Mouse (Mus musculus): ENCODE measurements around the gene Wdr13.

The Wdr13 gene

DNA sequence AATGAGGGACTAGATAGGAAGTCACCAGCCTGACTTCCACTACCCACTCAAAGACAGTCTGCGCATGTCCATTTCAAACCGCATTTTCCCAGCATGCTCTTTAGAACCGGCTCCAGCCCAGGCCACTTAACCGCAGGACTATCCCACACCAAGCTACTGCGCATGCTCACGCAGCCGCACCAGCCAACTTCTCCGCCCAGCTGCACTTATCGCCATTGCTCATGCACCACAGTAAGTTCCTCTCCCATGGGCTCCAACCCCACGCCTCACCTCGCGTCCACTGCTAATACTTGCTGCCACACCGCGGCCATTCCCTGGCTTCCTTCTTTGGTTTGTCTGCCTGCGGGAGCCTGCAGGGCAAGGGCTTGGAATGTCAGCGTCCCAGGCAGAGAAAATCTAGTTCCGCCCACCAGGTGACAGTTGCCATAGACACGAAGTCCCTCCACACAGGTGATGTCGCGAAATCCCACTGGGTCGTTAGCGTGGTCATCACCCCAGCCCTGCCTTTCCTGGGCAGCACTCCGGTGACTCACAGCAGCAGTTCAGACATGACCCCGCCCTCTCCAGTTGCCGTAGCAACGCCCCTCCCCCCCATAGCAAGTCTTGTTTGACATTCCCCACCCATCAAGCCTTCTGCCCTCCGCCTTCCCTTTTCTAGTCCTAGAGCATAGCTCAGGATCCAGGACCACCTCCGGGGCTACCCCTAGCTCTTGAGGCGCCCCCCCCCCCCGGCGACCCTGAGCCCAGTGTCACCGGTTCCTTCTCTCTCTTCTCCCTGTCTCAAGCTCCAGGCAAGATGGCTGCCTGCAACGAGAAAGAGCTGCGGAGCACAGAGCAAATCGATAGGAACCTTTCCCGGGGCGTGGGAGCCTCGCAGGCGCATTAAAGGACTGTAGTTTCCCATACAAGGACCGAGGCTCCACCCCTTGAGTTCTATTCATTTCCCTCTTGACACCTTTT lies at the start of gene Wdr13:
Gene Wdr13, minus strand, starts transcription at position 876 of the 960 bp plus-strand sequence.
- DNase-seq (ENCODE audit: low spot score in 2 of 2) = peak; percentile 89 to 93

- no peak for DNase-seq (ENCODE audit: low spot score in 2 of 2)
Observed at GRCm38 (mm10) chrX:8179646-8180045, 47.0 kb upstream of the Wdr13 start.

- no peak for DNase-seq (ENCODE audit: low spot score in 2 of 2)
Observed at GRCm38 (mm10) chrX:8178871-8179270, 46.2 kb upstream of the Wdr13 start.

DNA sequence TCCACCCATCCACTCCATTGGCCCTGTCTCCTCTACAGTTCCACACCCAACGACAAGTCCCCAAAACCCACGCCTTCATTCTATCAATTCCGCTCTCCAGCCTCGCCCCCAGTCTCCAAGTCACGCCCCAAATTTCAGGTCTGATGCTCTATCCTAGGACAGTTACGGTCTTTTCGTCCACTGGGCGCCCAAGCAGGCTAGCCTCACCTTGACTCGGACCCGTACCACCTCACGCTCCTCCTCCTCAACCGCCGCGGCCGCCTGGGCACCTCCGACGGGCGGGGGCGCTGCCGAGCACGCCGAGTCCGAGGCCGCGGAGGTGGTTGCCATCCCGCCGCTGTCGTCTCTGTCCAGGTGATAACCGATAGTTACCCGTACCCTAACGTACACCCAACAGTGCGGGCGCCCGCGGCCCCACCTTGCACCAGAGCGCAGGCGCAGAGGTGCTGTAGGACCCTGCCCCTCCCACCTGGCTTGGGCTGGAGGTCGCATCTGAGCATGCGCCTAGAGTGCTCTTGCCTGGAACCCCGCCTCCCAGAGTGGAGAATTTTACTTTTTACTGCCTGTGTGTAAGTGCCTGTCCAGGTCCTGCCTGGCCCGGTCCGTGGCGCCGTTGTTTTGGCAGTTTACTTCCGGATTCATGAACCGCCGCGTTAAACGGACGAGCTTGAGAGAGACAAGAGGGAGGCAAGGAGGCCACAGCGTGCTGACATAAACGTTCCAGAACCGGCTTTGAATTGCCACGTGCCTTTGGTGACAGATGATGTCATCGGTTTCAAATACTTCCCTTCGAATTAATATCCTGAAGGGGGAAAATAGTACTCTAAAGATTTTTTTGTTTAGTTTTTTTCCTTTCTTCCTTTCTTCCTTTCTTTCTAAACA lies 43.1 kb upstream of the Wdr13 start, which contains the start of gene Tbc1d25:
Gene Tbc1d25, minus strand, starts transcription at position 678 of the 882 bp plus-strand sequence.
- DNase-seq (ENCODE audit: low spot score in 2 of 2) = peak; percentile 76 to 82

DNA sequence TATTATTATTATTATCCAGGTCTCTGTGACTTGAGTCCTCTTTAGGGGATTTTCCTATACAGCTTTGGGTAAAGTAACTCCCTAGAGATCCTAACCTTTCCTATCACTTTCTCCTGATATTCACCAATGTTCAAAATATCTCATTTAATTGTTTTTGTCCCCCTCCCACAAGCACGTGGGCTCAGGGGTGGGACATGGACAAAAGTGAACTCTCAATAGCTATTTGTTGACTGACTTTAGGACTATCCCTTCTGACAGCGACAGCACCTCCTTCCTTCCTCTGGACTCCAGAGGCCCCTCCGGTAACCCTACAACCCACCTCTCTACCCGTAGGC lies 42.4 kb upstream of the Wdr13 start:
- no peak for DNase-seq (ENCODE audit: low spot score in 2 of 2)

GRCm38 (mm10) chrX:8167716-8168647 lies 35.3 kb upstream of the Wdr13 start:
- DNase-seq (ENCODE audit: low spot score in 2 of 2) = no peak

- no peak for DNase-seq (ENCODE audit: low spot score in 2 of 2)
Observed at GRCm38 (mm10) chrX:8164471-8164870, 31.8 kb upstream of the Wdr13 start.

- DNase-seq (ENCODE audit: low spot score in 2 of 2) = peak in 1 of 2 experiments; percentile 34
Observed at GRCm38 (mm10) chrX:8163076-8163475, 30.4 kb upstream of the Wdr13 start.

- DNase-seq (ENCODE audit: low spot score in 2 of 2) = peak; percentile 77 to 88
Observed at GRCm38 (mm10) chrX:8145153-8145991, 12.7 kb upstream of the Wdr13 start, which contains the start of gene Rbm3. Gene Rbm3 (minus strand): TSS chrX:8145880.

GRCm38 (mm10) chrX:8143750-8144149 lies 11.1 kb upstream of the Wdr13 start:
- no peak for DNase-seq (ENCODE audit: low spot score in 2 of 2)

- no peak for DNase-seq (ENCODE audit: low spot score in 2 of 2)
Observed at GRCm38 (mm10) chrX:8142948-8143347, 10.3 kb upstream of the Wdr13 start.

GRCm38 (mm10) chrX:8141058-8141457 lies 8.4 kb upstream of the Wdr13 start:
- DNase-seq (ENCODE audit: low spot score in 2 of 2) = no peak

DNA sequence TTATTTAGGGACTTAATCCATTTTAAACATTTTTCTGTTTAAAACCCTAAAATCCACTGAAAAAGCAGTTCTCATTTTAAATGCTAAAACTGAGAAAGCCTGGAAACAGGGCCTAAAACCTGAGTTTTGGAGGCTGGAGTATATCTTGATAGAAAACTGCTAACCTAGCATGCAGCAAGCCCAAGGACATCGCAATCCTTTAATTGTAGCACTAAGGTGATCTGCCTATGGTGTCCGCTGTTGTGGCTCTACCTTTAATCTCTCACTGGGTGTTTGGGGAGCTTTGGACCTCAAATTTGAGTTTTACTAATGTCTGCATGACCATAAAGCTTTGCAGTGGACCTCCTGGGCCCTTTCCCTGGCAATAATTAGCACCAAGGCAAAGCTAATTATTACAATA lies 7.8 kb upstream of the Wdr13 start:
- DNase-seq (ENCODE audit: low spot score in 2 of 2) = no peak

GRCm38 (mm10) chrX:8139480-8139879 lies 6.8 kb upstream of the Wdr13 start:
- no peak for DNase-seq (ENCODE audit: low spot score in 2 of 2)

DNA sequence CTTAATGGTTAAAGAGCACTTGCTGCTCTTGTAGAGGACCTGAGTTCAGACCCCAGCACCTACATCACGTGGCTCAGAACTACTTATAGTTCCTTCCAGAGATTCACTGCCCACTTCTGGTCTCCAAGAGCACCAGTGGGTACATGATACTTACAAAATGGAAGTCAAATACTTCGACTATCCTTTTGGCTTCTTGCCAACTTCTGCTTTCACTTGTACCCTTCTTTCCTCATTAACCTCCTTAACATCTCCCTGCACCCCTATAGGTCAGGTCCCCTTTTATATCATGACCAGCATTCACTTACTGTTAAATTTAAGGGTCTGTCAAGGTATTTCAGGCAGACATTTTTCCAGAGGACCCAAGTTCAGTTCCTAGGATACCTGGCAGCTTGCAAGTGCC lies 3.2 kb upstream of the Wdr13 start:
- no peak for DNase-seq (ENCODE audit: low spot score in 2 of 2)

- DNase-seq (ENCODE audit: low spot score in 2 of 2) = no peak
Observed at GRCm38 (mm10) chrX:8131393-8131792, 1.3 kb downstream of the Wdr13 start.

DNA sequence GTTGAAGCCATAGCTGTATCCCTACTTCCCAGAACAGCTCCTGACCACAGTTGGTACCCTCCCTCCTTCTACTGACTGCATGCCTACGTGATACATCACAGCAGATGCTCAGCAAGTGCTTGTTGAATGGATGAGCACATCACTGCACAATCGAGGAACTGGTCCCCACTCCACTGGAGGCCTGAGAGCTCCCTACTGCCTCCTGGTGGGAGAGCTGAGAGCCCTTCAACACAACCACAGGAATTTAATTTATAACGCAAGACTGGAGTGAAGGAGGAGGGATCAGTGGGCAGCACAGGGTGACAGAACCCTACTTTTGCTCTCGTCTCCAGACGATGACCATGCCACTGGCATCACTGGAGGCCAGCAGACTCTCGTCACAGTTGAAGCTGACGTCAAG lies 7.5 kb downstream of the Wdr13 start:
- no peak for DNase-seq (ENCODE audit: low spot score in 2 of 2)

GRCm38 (mm10) chrX:8123821-8124470 lies 8.7 kb downstream of the Wdr13 start:
- DNase-seq (ENCODE audit: low spot score in 2 of 2) = no peak

GRCm38 (mm10) chrX:8117264-8117663 lies 15.4 kb downstream of the Wdr13 start:
- DNase-seq (ENCODE audit: low spot score in 2 of 2) = no peak

DNA sequence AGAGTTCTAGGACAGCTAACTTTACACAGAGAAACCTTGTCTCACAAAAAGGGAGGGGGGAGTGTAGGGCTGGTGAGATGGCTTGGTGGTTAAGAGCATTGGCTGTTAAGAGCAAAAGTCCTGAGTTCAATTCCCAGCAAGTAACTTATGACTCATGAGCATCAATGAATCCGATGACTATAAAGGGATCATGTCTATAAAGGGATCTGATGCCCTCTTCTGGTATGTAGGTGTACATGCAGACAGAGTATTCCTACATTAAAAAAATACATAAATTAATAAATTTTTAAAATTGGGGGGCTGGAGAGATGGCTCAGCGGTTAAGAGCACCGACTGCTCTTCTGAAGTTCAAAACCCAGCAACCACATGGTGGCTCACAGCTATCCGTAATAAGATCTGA lies 17.4 kb downstream of the Wdr13 start:
- DNase-seq (ENCODE audit: low spot score in 2 of 2) = no peak
